Mouse (Mus musculus) heart, postnatal 0 days (tissue): ENCODE results near the gene Fgl2. TPM values are rescaled to one million over a fixed set of nuclear protein-coding genes. Genes with fewer than 3 reads are reported as not detected.
A peak's percentile ranks its signal among the peaks of the same experiment; 100 is the strongest.
"Not testable (repeated sequence)": the region's sequence is repeated elsewhere in the genome, so short reads cannot be mapped to it uniquely, and the experiment has no call there.

ENCODE experiments used
- ATAC-seq: fragments of 200-750 bp; cut with Nextera tagmentation; 2 replicates; pipeline ENCODE4 v1.8.0; 2017; ENCODE audit warnings: low read depth, moderate number of reproducible peaks, moderate library complexity; ENCODE audit not compliant: insufficient read depth
- DNase-seq: peaks from one replicate; pipeline ENCODE4 v3.0.0-alpha.2; 2016; ENCODE audit warnings: low spot score
- H3K27ac ChIP-seq: fragments of 300-500 bp; sonication (generic); 2 replicates; pipeline ENCODE4 v1.5.1; 2014; ENCODE audit warnings: low read depth, mild to moderate bottlenecking
- H3K27me3 ChIP-seq: fragments of 300-500 bp; sonication (generic); 2 replicates; pipeline ENCODE4 v1.6.1; 2014; ENCODE audit warnings: low read length, mixed read lengths; ENCODE audit not compliant: control insufficient read depth, insufficient read depth
- H3K36me3 ChIP-seq: fragments of 300-500 bp; sonication (generic); replicated peaks from 2 replicates; pipeline ENCODE4 v1.6.1; 2014; ENCODE audit warnings: low read length, mixed read lengths; ENCODE audit not compliant: control insufficient read depth, insufficient read depth
- H3K4me1 ChIP-seq: fragments of 300-500 bp; sonication (generic); 2 replicates; pipeline ENCODE4 v1.6.1; 2014; ENCODE audit warnings: antibody characterized with exemption; ENCODE audit not compliant: control insufficient read depth, insufficient read depth
- H3K4me2 ChIP-seq: fragments of 300-500 bp; sonication (generic); 2 replicates; pipeline ENCODE4 v1.6.1; 2014; ENCODE audit warnings: low read depth, mild to moderate bottlenecking, low read length, moderate library complexity
- H3K4me3 ChIP-seq: fragments of 300-500 bp; sonication (generic); 2 replicates; pipeline ENCODE4 v1.5.1; 2014; ENCODE audit warnings: low read depth, low read length
- H3K9ac ChIP-seq: fragments of 300-500 bp; sonication (generic); replicated peaks from 2 replicates; pipeline ENCODE4 v1.6.1; 2014; ENCODE audit warnings: low read depth, low read length, mixed read lengths
- H3K9me3 ChIP-seq: fragments of 300-500 bp; sonication (generic); replicated peaks from 2 replicates; pipeline ENCODE4 v1.6.1; 2016; ENCODE audit warnings: low read length; ENCODE audit not compliant: control insufficient read depth
- CTCF ChIP-seq: IDR thresholded peaks from 2 replicates; pipeline ENCODE4 v1.5.1; 2016; ENCODE audit warnings: antibody characterized with exemption, control low read depth, low read depth
- EP300 ChIP-seq: IDR thresholded peaks from 2 replicates; pipeline ENCODE4 v1.6.1; 2016; ENCODE audit warnings: antibody characterized with exemption, low read depth
- WGBS: fragments of 180-500 bp; shearing (Covaris S2); extraction: QIAGEN DNeasy Blood & Tissue Kit; methylation state at CpG from one replicate; pipeline ENCODE4 v1.1.7; 2014; 5-methylcytosine and 5-hydroxymethylcytosine counted together
- polyA plus RNA-seq: library from polyadenylated mRNA; unstranded; fragments of >200 nt; fragmentation: Nextera tagmentation; extraction: Ambion mirVana; gene quantifications from 2 replicates; pipeline ENCODE4 v1.2.1, GENCODE M21; 2015
- total RNA-seq: library from RNA; depleted of rRNA; stranded (reverse); fragments of >200 nt; gene quantifications from 2 replicates; pipeline ENCODE4 v1.2.3, GENCODE M21; 2014; ENCODE audit warnings: low replicate concordance

The Fgl2 gene
- total and polyA plus RNA-seq, 2 experiments from 2014 or later, result 54.4 to 79.5 TPM

- Histone ChIP-seq H3K4me2 (no peak overlapping the region), H3K4me3 (no peak overlapping the region), H3K9ac (no peak overlapping the region), H3K36me3 (no peaks in the 10 kb centered on the region), H3K27ac (peak overlapping the region; percentile 98), H3K27me3 (no peaks in the 10 kb centered on the region), H3K4me1 (peaks cover 26% of the 10 kb centered on the region), H3K9me3 (no peaks in the 10 kb centered on the region)
- 66% methylated on average over 1 of the region's 1 CpGs for WGBS
- ATAC-seq, result no peak
- DNase-seq, result no peak
- TF ChIP-seq CTCF (no peak), EP300 (no peak)
These were observed 40.3 kb upstream of the Fgl2 start for GRCm38 (mm10) chr5:21332119-21332518.

GRCm38 (mm10) chr5:21342265-21342664 is 30.2 kb upstream of the Fgl2 start:
- H3K9me3 ChIP-seq, H3K4me1 ChIP-seq, H3K4me2 ChIP-seq, DNase-seq, H3K27me3 ChIP-seq, H3K27ac ChIP-seq, H3K36me3 ChIP-seq, ATAC-seq, H3K4me3 ChIP-seq, H3K9ac ChIP-seq: not testable (repeated sequence)

- H3K27me3 ChIP-seq, result no peaks in the 10 kb centered on the region
- 55% methylated on average over 7 of the region's 7 CpGs for WGBS
- H3K36me3 ChIP-seq, result no peaks in the 10 kb centered on the region
- H3K4me1 ChIP-seq, result no peaks in the 10 kb centered on the region
- ATAC-seq (no peak), DNase-seq (no peak)
- no peak overlapping the region for H3K4me3 ChIP-seq
- H3K4me2 ChIP-seq, result no peak overlapping the region
- no peak overlapping the region for H3K27ac ChIP-seq
- no peaks in the 10 kb centered on the region for H3K9me3 ChIP-seq
- no peak overlapping the region for H3K9ac ChIP-seq
- TF ChIP-seq CTCF, result no peak
- TF ChIP-seq EP300, result no peak
These were observed 24.1 kb upstream of the Fgl2 start for GRCm38 (mm10) chr5:21348366-21348765.

GRCm38 (mm10) chr5:21351678-21352077 is 20.8 kb upstream of the Fgl2 start:
- Histone ChIP-seq H3K27ac (no peak overlapping the region), H3K4me1 (no peaks in the 10 kb centered on the region; the same call in 1 of the 2 replicates), H3K36me3 (no peaks in the 10 kb centered on the region), H3K9ac (no peak overlapping the region), H3K4me3 (no peak overlapping the region), H3K27me3 (no peaks in the 10 kb centered on the region), H3K9me3 (no peaks in the 10 kb centered on the region), H3K4me2 (no peak overlapping the region)
- ATAC-seq (no peak), DNase-seq (no peak)
- no peak for TF ChIP-seq EP300
- TF ChIP-seq CTCF, result no peak

- 77% methylated on average over 3 of the region's 3 CpGs for WGBS
These were observed 13.8 kb upstream of the Fgl2 start for GRCm38 (mm10) chr5:21358648-21359047.

GRCm38 (mm10) chr5:21363343-21363742 is 9.1 kb upstream of the Fgl2 start:
- TF ChIP-seq EP300, result no peak
- TF ChIP-seq CTCF, result no peak
- DNase-seq, result no peak
- no peak overlapping the region for H3K27ac ChIP-seq
- 63% methylated on average over 3 of the region's 3 CpGs for WGBS
- no peak overlapping the region for H3K4me2 ChIP-seq
- no peak overlapping the region for H3K4me3 ChIP-seq
- H3K4me1 ChIP-seq, result no peaks in the 10 kb centered on the region
- H3K36me3 ChIP-seq, result no peaks in the 10 kb centered on the region
- ATAC-seq, result no peak
- no peaks in the 10 kb centered on the region for H3K9me3 ChIP-seq
- no peak overlapping the region for H3K9ac ChIP-seq
- H3K27me3 ChIP-seq, result no peaks in the 10 kb centered on the region

More at GRCm38 (mm10) chr5:21358648-21359047, 13.8 kb upstream of the Fgl2 start:
- no peak overlapping the region for H3K9ac ChIP-seq
- ATAC-seq, result no peak
- no peak overlapping the region for H3K27ac ChIP-seq
- no peak for DNase-seq
- no peak overlapping the region for H3K4me3 ChIP-seq
- H3K9me3 ChIP-seq, result no peaks in the 10 kb centered on the region
- TF ChIP-seq EP300 (no peak), CTCF (no peak)
- no peaks in the 10 kb centered on the region for H3K36me3 ChIP-seq
- H3K4me1 ChIP-seq, result no peaks in the 10 kb centered on the region; the same call in 1 of the 2 replicates
- no peak overlapping the region for H3K4me2 ChIP-seq
- H3K27me3 ChIP-seq, result no peaks in the 10 kb centered on the region
